Mouse (Mus musculus) adrenal gland, postnatal 25 days (tissue): Measurements from ENCODE around the gene Cd300a. TPM values are rescaled to one million over a fixed set of nuclear protein-coding genes. Genes with fewer than 3 reads are reported as not detected.

Experiments
- DNase-seq: peaks from one replicate; pipeline ENCODE4 v3.0.0; 2021; ENCODE audit warnings: mixed read lengths
- long read RNA-seq: library from polyadenylated mRNA; stranded (forward); transcript quantifications from one replicate; pipeline ENCODE4 v2.0.0, GENCODE M21; 2021
- total RNA-seq: library from RNA; stranded (reverse); gene quantifications from 2 replicates; pipeline ENCODE4 v1.2.3, GENCODE M21; 2021

The Cd300a gene
- 0.76 and 0.95 TPM in 2 replicates for total RNA-seq
- long read RNA-seq, full-length matches to known transcripts = 6 of 6 reads
- long read RNA-seq, partial matches to known transcripts = 0 of 6 reads
- long read RNA-seq, other reads (novel, unspliced or antisense) = 0 of 6 reads

- DNase-seq = no peak
Measured at GRCm38 (mm10) chr11:114889991-114890518, at the start of gene Cd300a. Gene Cd300a, plus strand, starts transcription at chr11:114890041.

GRCm38 (mm10) chr11:114843818-114844463, 45.9 kb upstream of the Cd300a start:
- no peak for DNase-seq

- DNase-seq = no peak
Measured at GRCm38 (mm10) chr11:114844464-114845220, 45.2 kb upstream of the Cd300a start.

- DNase-seq = no peak
Measured at GRCm38 (mm10) chr11:114846336-114846735, 43.5 kb upstream of the Cd300a start.

GRCm38 (mm10) chr11:114847008-114847407, 42.8 kb upstream of the Cd300a start:
- no peak for DNase-seq

GRCm38 (mm10) chr11:114849572-114849971, 40.3 kb upstream of the Cd300a start:
- DNase-seq = no peak

GRCm38 (mm10) chr11:114850066-114850451, 39.8 kb upstream of the Cd300a start:
- DNase-seq = no peak

GRCm38 (mm10) chr11:114850452-114851268, 39.2 kb upstream of the Cd300a start, which contains the start of gene Gprc5c:
Gene Gprc5c, plus strand, starts transcription at chr11:114851152.
- DNase-seq = peak; percentile 45

- peak; percentile 15 for DNase-seq
Measured at GRCm38 (mm10) chr11:114851269-114851607, 38.6 kb upstream of the Cd300a start.

- peak; percentile 60 for DNase-seq
Measured at GRCm38 (mm10) chr11:114851608-114852310, 38.1 kb upstream of the Cd300a start.

- no peak for DNase-seq
Measured at GRCm38 (mm10) chr11:114852311-114853173, 37.3 kb upstream of the Cd300a start.

- DNase-seq = no peak
Measured at GRCm38 (mm10) chr11:114853174-114853838, 36.5 kb upstream of the Cd300a start.

- no peak for DNase-seq
Measured at GRCm38 (mm10) chr11:114854581-114854980, 35.3 kb upstream of the Cd300a start.

- DNase-seq = no peak
Measured at GRCm38 (mm10) chr11:114856125-114856524, 33.7 kb upstream of the Cd300a start.

GRCm38 (mm10) chr11:114858641-114859040, 31.2 kb upstream of the Cd300a start:
- DNase-seq = no peak

GRCm38 (mm10) chr11:114861057-114861456, 28.8 kb upstream of the Cd300a start:
- DNase-seq = no peak

- no peak for DNase-seq
Measured at GRCm38 (mm10) chr11:114862687-114863086, 27.2 kb upstream of the Cd300a start.

- no peak for DNase-seq
Measured at GRCm38 (mm10) chr11:114863918-114864420, 25.9 kb upstream of the Cd300a start.

GRCm38 (mm10) chr11:114865999-114866398, 23.8 kb upstream of the Cd300a start:
- DNase-seq = no peak
